Mouse (Mus musculus): Measurements from ENCODE around the gene Qser1. TPM values are rescaled to one million over a fixed set of nuclear protein-coding genes. Genes with fewer than 3 reads are reported as not detected.

Qser1 gene
- total and polyA plus RNA-seq, 3 experiments = 7.5 to 30.2 (median 26.4) TPM

DNA sequence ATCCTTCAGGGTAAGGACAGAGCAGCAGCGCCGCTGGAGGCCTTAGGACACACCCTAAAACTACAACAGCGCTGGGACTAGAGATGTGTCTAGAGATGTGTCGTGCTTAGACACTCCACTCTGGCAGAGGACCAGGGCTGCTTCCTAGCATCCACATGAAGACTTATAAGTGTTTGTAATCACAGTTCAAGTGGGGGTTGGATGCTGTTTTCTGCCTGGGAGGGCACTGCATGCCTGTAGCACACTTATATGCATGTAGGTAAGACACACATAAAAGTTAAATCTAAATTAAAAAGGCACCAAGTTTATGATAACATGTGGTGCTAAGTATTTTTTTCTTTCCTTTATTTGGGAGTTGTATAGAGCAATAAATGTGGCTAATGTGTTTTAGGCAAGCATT is 52.5 kb downstream of the Qser1 start:
- no peaks in the 10 kb centered on the region for H3K27me3 ChIP-seq (ENCODE audit: control insufficient read depth, insufficient read depth, low read length)
- intact Hi-C loops (cut with DNase I) = no loop called here
- H3K4me3 ChIP-seq = no peak overlapping the region
- WGBS = 77% methylated on average over 4 of the region's 4 CpGs
- no peak for TF ChIP-seq POLR2A (IDR thresholded peaks at IDR 0.05; ENCODE audit: insufficient read depth, low read depth, low read length)
- no peak for TF ChIP-seq EP300 (IDR thresholded peaks at IDR 0.05; ENCODE audit: insufficient read depth, low read depth, low read length)
- no peak for TF ChIP-seq CTCF (IDR thresholded peaks at IDR 0.05)
- no peak overlapping the region for H3K9ac ChIP-seq (ENCODE audit: low read depth, low read length)
- DNase-seq = no peak
- H3K4me1 ChIP-seq (ENCODE audit: control insufficient read depth, insufficient read depth, low read length) = no peaks in the 10 kb centered on the region
- no peak overlapping the region for H3K27ac ChIP-seq
- no peaks in the 10 kb centered on the region for H3K79me2 ChIP-seq (replicated peaks; ENCODE audit: control insufficient read depth, insufficient read depth, low read length)
- H3K36me3 ChIP-seq (ENCODE audit: control insufficient read depth, insufficient read depth, low read length) = no peaks in the 10 kb centered on the region

- 40% methylated on average over 8 of the region's 8 CpGs for WGBS
- intact Hi-C loops (cut with DNase I) = no loop called here
- no peaks in the 10 kb centered on the region for H3K36me3 ChIP-seq (ENCODE audit: control insufficient read depth, insufficient read depth, low read length)
Observed at GRCm38 (mm10) chr2:104763134-104763703, 53.3 kb downstream of the Qser1 start.

DNA sequence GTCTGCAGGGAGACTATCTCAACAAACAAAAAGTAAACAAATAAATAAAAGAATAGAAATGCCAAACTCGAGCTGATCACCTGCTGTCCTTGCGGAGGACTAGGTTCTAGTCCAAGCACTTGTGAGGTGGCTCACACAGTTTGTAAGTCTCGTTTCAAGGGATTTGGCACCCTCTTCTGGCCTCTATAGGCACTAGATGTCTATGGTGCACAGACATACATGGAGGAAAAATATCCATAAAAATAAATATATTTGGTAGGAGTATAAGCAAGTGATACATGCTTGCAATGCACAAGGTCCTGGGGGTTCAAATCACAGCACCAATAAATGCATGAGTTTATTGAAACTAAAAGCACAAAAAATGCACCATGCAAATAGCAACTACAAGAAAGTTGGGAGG is 65.9 kb downstream of the Qser1 start:
- H3K36me3 ChIP-seq (ENCODE audit: control insufficient read depth, insufficient read depth, low read length) = no peaks in the 10 kb centered on the region
- intact Hi-C loops (cut with DNase I) = loop anchor here (5.0 kb wide), 1 partner anchor 63 kb away; no protein-coding TSS in a partner anchor
- no peaks in the 10 kb centered on the region for H3K4me1 ChIP-seq (ENCODE audit: control insufficient read depth, insufficient read depth, low read length)
- 62% methylated on average over 3 of the region's 3 CpGs for WGBS
- H3K9ac ChIP-seq (ENCODE audit: low read depth, low read length) = no peak overlapping the region
- TF ChIP-seq CTCF (IDR thresholded peaks at IDR 0.05) (peak; percentile 56), POLR2A (IDR thresholded peaks at IDR 0.05; ENCODE audit: insufficient read depth, low read depth, low read length) (no peak)
- no peak overlapping the region for H3K27ac ChIP-seq
- no peaks in the 10 kb centered on the region for H3K79me2 ChIP-seq (replicated peaks; ENCODE audit: control insufficient read depth, insufficient read depth, low read length)
- no peak overlapping the region for H3K4me3 ChIP-seq
- no peaks in the 10 kb centered on the region for H3K27me3 ChIP-seq (ENCODE audit: control insufficient read depth, insufficient read depth, low read length)
- DNase-seq = no peak

More at GRCm38 (mm10) chr2:104763134-104763703, 53.3 kb downstream of the Qser1 start:
- TF ChIP-seq POLR2A (IDR thresholded peaks at IDR 0.05; ENCODE audit: insufficient read depth, low read depth, low read length) (no peak), EP300 (IDR thresholded peaks at IDR 0.05; ENCODE audit: insufficient read depth, low read depth, low read length) (no peak), CTCF (IDR thresholded peaks at IDR 0.05) (no peak)
- Histone ChIP-seq H3K4me1 (ENCODE audit: control insufficient read depth, insufficient read depth, low read length) (no peaks in the 10 kb centered on the region), H3K4me3 (no peak overlapping the region), H3K27ac (no peak overlapping the region), H3K27me3 (ENCODE audit: control insufficient read depth, insufficient read depth, low read length) (no peaks in the 10 kb centered on the region), H3K79me2 (replicated peaks; ENCODE audit: control insufficient read depth, insufficient read depth, low read length) (no peaks in the 10 kb centered on the region), H3K9ac (ENCODE audit: low read depth, low read length) (no peak overlapping the region)
- no peak for DNase-seq

DNA sequence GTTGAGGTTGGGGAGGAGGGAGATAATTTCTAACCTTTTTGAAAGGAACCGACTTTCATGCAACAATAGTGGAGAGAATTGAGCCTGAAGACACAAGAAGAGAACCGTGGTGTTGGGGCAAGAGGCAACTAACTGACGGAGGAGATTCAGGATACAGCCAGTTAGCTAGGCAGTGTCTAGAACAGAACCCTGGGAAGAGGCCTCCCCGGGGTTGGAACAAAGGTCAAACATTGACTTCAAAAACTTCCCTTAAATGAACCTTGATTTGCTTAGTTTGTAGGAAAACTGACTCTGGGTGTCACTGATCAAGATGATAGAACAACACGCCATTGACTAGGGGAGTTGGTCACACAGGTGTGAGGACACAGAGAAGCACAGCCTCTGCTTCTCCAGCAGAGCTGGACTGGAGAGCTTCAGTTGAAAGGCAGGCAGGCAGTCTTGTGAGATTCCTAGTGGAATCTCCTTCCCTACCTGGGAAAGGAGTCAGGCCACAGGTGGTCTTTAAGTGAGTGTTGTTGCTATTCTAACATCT is 67.8 kb downstream of the Qser1 start:
- no peak overlapping the region for H3K27ac ChIP-seq
- no peaks in the 10 kb centered on the region for H3K4me1 ChIP-seq (ENCODE audit: control insufficient read depth, insufficient read depth, low read length)
- no peaks in the 10 kb centered on the region for H3K27me3 ChIP-seq (ENCODE audit: control insufficient read depth, insufficient read depth, low read length)
- intact Hi-C loops (cut with DNase I) = no loop called here
- no peak for DNase-seq
- no peak overlapping the region for H3K9ac ChIP-seq (ENCODE audit: low read depth, low read length)
- TF ChIP-seq POLR2A (IDR thresholded peaks at IDR 0.05; ENCODE audit: insufficient read depth, low read depth, low read length) = no peak
- TF ChIP-seq EP300 (IDR thresholded peaks at IDR 0.05; ENCODE audit: insufficient read depth, low read depth, low read length) = no peak
- no peak for TF ChIP-seq CTCF (IDR thresholded peaks at IDR 0.05)
- H3K36me3 ChIP-seq (ENCODE audit: control insufficient read depth, insufficient read depth, low read length) = no peaks in the 10 kb centered on the region
- WGBS = 77% methylated on average over 5 of the region's 5 CpGs
- no peak overlapping the region for H3K4me3 ChIP-seq
- H3K79me2 ChIP-seq (replicated peaks; ENCODE audit: control insufficient read depth, insufficient read depth, low read length) = no peaks in the 10 kb centered on the region

DNA sequence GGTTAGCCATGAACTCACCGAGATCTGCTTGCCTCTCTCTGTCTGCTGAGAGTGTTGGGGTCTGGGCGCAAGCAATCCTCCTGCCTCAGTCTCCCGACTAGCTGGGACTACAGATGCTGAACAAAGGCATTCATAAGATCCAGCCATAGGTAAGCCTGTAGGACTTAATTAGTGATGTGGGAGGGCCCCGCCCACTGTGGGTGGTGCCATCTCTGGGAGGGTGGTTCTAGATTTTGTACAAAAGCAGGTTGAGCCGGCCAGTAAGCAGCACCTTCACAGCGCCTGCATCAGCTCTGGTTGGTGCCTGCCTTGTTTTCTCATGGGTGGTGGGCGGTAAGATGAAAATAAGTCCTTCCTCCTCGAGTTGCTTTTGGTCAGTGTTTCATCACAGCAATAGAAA is 70.3 kb downstream of the Qser1 start:
- Histone ChIP-seq H3K27ac (no peak overlapping the region), H3K36me3 (ENCODE audit: control insufficient read depth, insufficient read depth, low read length) (no peaks in the 10 kb centered on the region), H3K27me3 (ENCODE audit: control insufficient read depth, insufficient read depth, low read length) (no peaks in the 10 kb centered on the region), H3K79me2 (replicated peaks; ENCODE audit: control insufficient read depth, insufficient read depth, low read length) (no peaks in the 10 kb centered on the region), H3K9ac (ENCODE audit: low read depth, low read length) (no peak overlapping the region), H3K4me3 (no peak overlapping the region), H3K4me1 (ENCODE audit: control insufficient read depth, insufficient read depth, low read length) (no peaks in the 10 kb centered on the region)
- intact Hi-C loops (cut with DNase I) = no loop called here
- DNase-seq = no peak
- 52% methylated on average over 8 of the region's 8 CpGs for whole genome bisulfite sequencing
- no peak for TF ChIP-seq CTCF (IDR thresholded peaks at IDR 0.05)
- TF ChIP-seq POLR2A (IDR thresholded peaks at IDR 0.05; ENCODE audit: insufficient read depth, low read depth, low read length) = no peak
- no peak for TF ChIP-seq EP300 (IDR thresholded peaks at IDR 0.05; ENCODE audit: insufficient read depth, low read depth, low read length)

DNA sequence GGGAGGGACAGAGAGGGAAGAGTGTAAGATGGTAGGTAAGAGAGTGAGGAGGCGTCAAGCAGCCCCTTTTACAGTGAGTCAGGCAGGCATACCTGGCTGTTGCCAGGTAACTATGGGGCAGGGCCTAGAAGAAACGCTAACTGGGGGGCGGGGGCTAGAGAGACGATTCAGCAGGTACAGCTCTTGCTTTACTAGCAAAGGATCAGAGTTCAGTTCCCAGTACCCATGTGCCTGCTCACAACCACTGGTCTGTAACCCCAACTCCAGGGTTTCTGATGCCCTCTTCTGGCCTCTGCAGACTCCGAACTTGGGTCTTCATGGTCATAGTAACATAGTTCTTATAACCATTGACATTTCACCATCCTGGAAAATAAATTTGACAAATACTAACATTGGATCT is 72.6 kb downstream of the Qser1 start:
- Histone ChIP-seq H3K27me3 (ENCODE audit: control insufficient read depth, insufficient read depth, low read length) (no peaks in the 10 kb centered on the region), H3K4me1 (ENCODE audit: control insufficient read depth, insufficient read depth, low read length) (no peaks in the 10 kb centered on the region), H3K27ac (no peak overlapping the region), H3K79me2 (replicated peaks; ENCODE audit: control insufficient read depth, insufficient read depth, low read length) (no peaks in the 10 kb centered on the region), H3K4me3 (no peak overlapping the region), H3K9ac (ENCODE audit: low read depth, low read length) (no peak overlapping the region), H3K36me3 (ENCODE audit: control insufficient read depth, insufficient read depth, low read length) (no peaks in the 10 kb centered on the region)
- 67% methylated on average over 5 of the region's 5 CpGs for WGBS
- intact Hi-C loops (cut with DNase I) = no loop called here
- TF ChIP-seq CTCF (IDR thresholded peaks at IDR 0.05) = no peak
- TF ChIP-seq POLR2A (IDR thresholded peaks at IDR 0.05; ENCODE audit: insufficient read depth, low read depth, low read length) = no peak
- no peak for TF ChIP-seq EP300 (IDR thresholded peaks at IDR 0.05; ENCODE audit: insufficient read depth, low read depth, low read length)
- DNase-seq = no peak

Data from heart, adult 2 months (tissue).